Mouse (Mus musculus) embryonic facial prominence, embryonic 12.5 days (tissue): ENCODE data around the gene Cry2. TPM values are rescaled to one million over a fixed set of nuclear protein-coding genes. Genes with fewer than 3 reads are reported as not detected.

Source experiments
- ATAC-seq: fragments of 200-750 bp; cut with Nextera tagmentation; 2 replicates; pipeline ENCODE4 v1.8.0; 2017; ENCODE audit not compliant: insufficient number of reproducible peaks, insufficient read depth, low FRiP score, low TSS enrichment
- H3K27ac ChIP-seq: fragments of 300-500 bp; sonication (generic); 2 replicates; pipeline ENCODE4 v1.5.1; 2016; ENCODE audit warnings: mild to moderate bottlenecking
- H3K27me3 ChIP-seq: fragments of 300-500 bp; sonication (generic); 2 replicates; pipeline ENCODE4 v1.6.1; 2016; ENCODE audit warnings: mild to moderate bottlenecking, moderate library complexity
- H3K36me3 ChIP-seq: fragments of 300-500 bp; sonication (generic); 2 replicates; pipeline ENCODE4 v1.6.1; 2016; ENCODE audit warnings: mild to moderate bottlenecking
- H3K4me1 ChIP-seq: fragments of 300-500 bp; sonication (generic); 2 replicates; pipeline ENCODE4 v1.6.1; 2016
- H3K4me2 ChIP-seq: fragments of 300-500 bp; sonication (generic); replicated peaks from 2 replicates; pipeline ENCODE4 v1.6.1; 2016; ENCODE audit warnings: mild to moderate bottlenecking, moderate library complexity
- H3K4me3 ChIP-seq: fragments of 300-500 bp; sonication (generic); 2 replicates; pipeline ENCODE4 v1.5.1; 2016; ENCODE audit warnings: mild to moderate bottlenecking
- H3K9ac ChIP-seq: fragments of 300-500 bp; sonication (generic); 2 replicates; pipeline ENCODE4 v1.6.1; 2016; ENCODE audit warnings: mild to moderate bottlenecking, moderate library complexity
- H3K9me3 ChIP-seq: fragments of 300-500 bp; sonication (generic); 2 replicates; pipeline ENCODE4 v1.6.1; 2016; ENCODE audit warnings: mild to moderate bottlenecking, moderate library complexity
- WGBS: fragments of 180-500 bp; shearing (Covaris S2); methylation state at CpG from one replicate; pipeline ENCODE4 v1.1.7; 2016; 5-methylcytosine and 5-hydroxymethylcytosine counted together
- polyA plus RNA-seq: library from polyadenylated mRNA; unstranded; fragments of >200 nt; fragmentation: Nextera tagmentation; extraction: Ambion mirVana; gene quantifications from 2 replicates; pipeline ENCODE4 v1.2.1, GENCODE M21; 2016

Gene Cry2
- polyA plus RNA-seq, 1 experiment from 2014 or later: 28.8 TPM

- no peaks in the 10 kb centered on the region for H3K9me3 ChIP-seq
- no peak overlapping the region for H3K4me3 ChIP-seq
- H3K27me3 ChIP-seq: no peaks in the 10 kb centered on the region
- H3K4me1 ChIP-seq: peaks cover 22% of the 10 kb centered on the region
- no peak overlapping the region for H3K9ac ChIP-seq
- H3K4me2 ChIP-seq: no peak overlapping the region
- H3K36me3 ChIP-seq: peaks cover 70% of the 10 kb centered on the region
- WGBS: 80% methylated on average over 22 of the region's 22 CpGs
- no peak for ATAC-seq
- no peak overlapping the region for H3K27ac ChIP-seq
These were observed 48.5 kb downstream of the Cry2 start for GRCm38 (mm10) chr2:92385113-92386051.

GRCm38 (mm10) chr2:92384101-92384500, 49.7 kb downstream of the Cry2 start:
- H3K9me3 ChIP-seq: no peaks in the 10 kb centered on the region
- H3K4me1 ChIP-seq: peaks cover 13% of the 10 kb centered on the region
- no peaks in the 10 kb centered on the region for H3K27me3 ChIP-seq
- H3K27ac ChIP-seq: no peak overlapping the region
- 72% methylated on average over 4 of the region's 4 CpGs for WGBS
- no peak for ATAC-seq
- H3K36me3 ChIP-seq: peaks cover 82% of the 10 kb centered on the region
- no peak overlapping the region for H3K4me2 ChIP-seq
- no peak overlapping the region for H3K4me3 ChIP-seq
- H3K9ac ChIP-seq: no peak overlapping the region

GRCm38 (mm10) chr2:92382759-92383158, 51.1 kb downstream of the Cry2 start:
- no peak overlapping the region for H3K4me2 ChIP-seq
- H3K27me3 ChIP-seq: no peaks in the 10 kb centered on the region
- H3K36me3 ChIP-seq: peaks cover 96% of the 10 kb centered on the region
- WGBS: 81% methylated on average over 4 of the region's 4 CpGs
- H3K4me1 ChIP-seq: peaks cover 4% of the 10 kb centered on the region
- no peak overlapping the region for H3K9ac ChIP-seq
- ATAC-seq: no peak
- no peak overlapping the region for H3K27ac ChIP-seq
- H3K9me3 ChIP-seq: no peaks in the 10 kb centered on the region
- H3K4me3 ChIP-seq: no peak overlapping the region

DNA sequence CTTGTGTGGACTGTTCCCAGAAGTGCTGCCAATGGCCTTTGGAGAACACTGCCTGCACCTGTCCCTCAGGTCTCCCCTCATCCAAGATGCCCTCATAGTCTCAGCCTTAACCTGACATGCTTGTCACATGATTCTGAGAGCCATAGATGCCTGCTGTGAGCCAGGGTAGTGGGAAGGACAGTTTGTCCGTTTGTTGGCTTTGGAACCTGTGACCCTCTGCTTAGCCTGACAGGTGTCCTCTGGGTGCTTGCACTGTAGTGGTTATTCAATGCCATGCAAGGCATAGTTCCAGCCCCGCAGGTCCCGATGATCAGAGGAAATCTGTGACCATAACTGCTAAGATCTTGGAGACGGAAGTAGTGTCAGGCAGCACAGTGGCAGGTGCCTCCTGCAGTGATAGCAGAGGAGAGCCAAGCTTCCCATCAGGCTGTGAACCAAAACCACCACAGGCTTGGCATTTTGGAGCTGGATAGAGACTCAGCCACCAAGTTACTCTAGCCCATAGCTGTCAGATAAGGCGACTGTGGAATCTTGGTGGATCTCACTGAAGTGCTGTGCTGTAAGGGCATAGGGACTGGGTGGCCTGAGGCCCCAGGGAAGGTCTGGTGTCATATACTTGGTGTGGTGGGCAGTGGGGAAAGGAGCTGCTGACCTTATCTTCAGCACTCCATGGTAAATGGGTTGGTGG, 51.8 kb downstream of the Cry2 start, which contains the start of gene 1700029I15Rik:
Gene 1700029I15Rik, plus strand, starts transcription at position 638 of the 688 bp plus-strand sequence.
- WGBS: 83% methylated on average over 5 of the region's 5 CpGs
- Histone ChIP-seq H3K4me1 (no peaks in the 10 kb centered on the region), H3K9me3 (no peaks in the 10 kb centered on the region), H3K9ac (no peak within 1 kb of the TSS), H3K4me2 (no peak within 1 kb of the TSS), H3K36me3 (peaks cover 92% of the 10 kb centered on the region), H3K27ac (no peak within 1 kb of the TSS), H3K27me3 (no peaks in the 10 kb centered on the region), H3K4me3 (no peak within 1 kb of the TSS)
- no peak for ATAC-seq

GRCm38 (mm10) chr2:92381161-92381560, 52.7 kb downstream of the Cry2 start:
- 79% methylated on average over 5 of the region's 5 CpGs for WGBS
- Histone ChIP-seq H3K36me3 (peaks cover 83% of the 10 kb centered on the region), H3K9me3 (no peaks in the 10 kb centered on the region), H3K4me2 (no peak overlapping the region), H3K9ac (no peak overlapping the region), H3K27ac (no peak overlapping the region), H3K4me1 (peaks cover 4% of the 10 kb centered on the region), H3K27me3 (no peaks in the 10 kb centered on the region), H3K4me3 (no peak overlapping the region)
- no peak for ATAC-seq

GRCm38 (mm10) chr2:92380495-92381050, 53.3 kb downstream of the Cry2 start:
- peaks cover 77% of the 10 kb centered on the region for H3K36me3 ChIP-seq
- no peak overlapping the region for H3K9ac ChIP-seq
- H3K9me3 ChIP-seq: no peaks in the 10 kb centered on the region
- H3K27ac ChIP-seq: no peak overlapping the region
- no peak for ATAC-seq
- H3K4me2 ChIP-seq: no peak overlapping the region
- no peak overlapping the region for H3K4me3 ChIP-seq
- 70% methylated on average over 6 of the region's 6 CpGs for WGBS
- peaks cover 9% of the 10 kb centered on the region for H3K4me1 ChIP-seq
- H3K27me3 ChIP-seq: no peaks in the 10 kb centered on the region

- Histone ChIP-seq H3K4me2 (no peak overlapping the region), H3K27me3 (no peaks in the 10 kb centered on the region), H3K27ac (no peak overlapping the region), H3K4me3 (no peak overlapping the region), H3K36me3 (peaks cover 71% of the 10 kb centered on the region), H3K4me1 (peaks cover 9% of the 10 kb centered on the region), H3K9ac (no peak overlapping the region), H3K9me3 (no peaks in the 10 kb centered on the region)
- WGBS: 79% methylated on average over 17 of the region's 17 CpGs
- ATAC-seq: no peak
These were observed 53.9 kb downstream of the Cry2 start for GRCm38 (mm10) chr2:92379783-92380494.

DNA sequence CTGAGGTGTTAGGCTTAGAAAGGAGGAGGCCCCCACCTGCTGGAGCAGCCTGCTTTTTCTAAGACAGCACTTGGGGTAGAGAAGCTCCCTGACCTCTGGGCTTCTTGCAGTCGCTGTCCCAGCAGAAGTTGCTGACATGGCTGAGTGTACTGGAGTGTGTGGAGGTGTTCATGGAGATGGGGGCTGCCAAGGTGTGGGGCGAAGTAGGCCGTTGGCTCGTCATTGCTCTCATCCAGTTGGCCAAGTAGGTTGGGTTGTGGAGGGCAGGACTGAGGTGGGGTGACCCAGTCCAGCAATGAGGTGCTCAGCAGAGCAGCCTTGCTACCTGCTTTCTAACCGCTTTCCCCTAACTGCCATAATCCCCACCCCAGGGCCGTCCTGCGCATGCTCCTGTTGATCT, 56.5 kb downstream of the Cry2 start:
- Histone ChIP-seq H3K27me3 (peaks cover under 1% of the 10 kb centered on the region), H3K4me3 (no peak overlapping the region), H3K27ac (no peak overlapping the region), H3K36me3 (peaks cover 46% of the 10 kb centered on the region), H3K9ac (no peak overlapping the region), H3K9me3 (no peaks in the 10 kb centered on the region), H3K4me1 (peaks cover 15% of the 10 kb centered on the region), H3K4me2 (no peak overlapping the region)
- no peak for ATAC-seq
- 90% methylated on average over 7 of the region's 7 CpGs for whole genome bisulfite sequencing

DNA sequence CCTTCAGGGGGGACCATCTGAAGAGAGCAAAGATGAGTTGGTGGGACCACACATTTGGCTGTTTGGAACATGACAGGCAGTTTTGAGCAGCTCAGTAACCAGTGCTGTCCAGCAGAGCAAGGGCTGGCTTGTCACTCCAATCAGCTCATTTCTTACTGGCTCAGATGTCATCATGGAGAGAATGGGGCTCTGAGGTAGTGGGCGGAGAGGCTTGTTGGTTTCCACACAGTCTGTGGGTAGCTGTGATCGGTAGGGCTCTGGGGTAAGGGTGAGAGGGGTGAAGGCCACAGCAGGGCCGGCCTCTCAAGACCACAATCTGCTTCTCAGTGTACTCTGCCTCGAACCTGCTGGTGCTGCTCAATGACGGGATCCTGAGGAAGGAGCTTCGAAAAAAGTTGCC, 57.5 kb downstream of the Cry2 start:
- Histone ChIP-seq H3K36me3 (peaks cover 36% of the 10 kb centered on the region), H3K27me3 (peaks cover 11% of the 10 kb centered on the region), H3K4me3 (peak overlapping the region; percentile 71), H3K27ac (no peak overlapping the region), H3K9ac (peak overlapping the region; percentile 73; the same call in 1 of the 2 replicates), H3K9me3 (no peaks in the 10 kb centered on the region), H3K4me1 (peaks cover 25% of the 10 kb centered on the region), H3K4me2 (peak overlapping the region; percentile 90)
- ATAC-seq: no peak
- 90% methylated on average over 6 of the region's 6 CpGs for WGBS

GRCm38 (mm10) chr2:92375788-92376187, 58.1 kb downstream of the Cry2 start:
- Histone ChIP-seq H3K36me3 (peaks cover 31% of the 10 kb centered on the region), H3K9me3 (no peaks in the 10 kb centered on the region), H3K4me3 (peak overlapping the region; percentile 71), H3K27me3 (peaks cover 14% of the 10 kb centered on the region), H3K9ac (peak overlapping the region; percentile 73), H3K4me1 (peaks cover 29% of the 10 kb centered on the region), H3K27ac (no peak overlapping the region), H3K4me2 (peak overlapping the region; percentile 90)
- no peak for ATAC-seq
- WGBS: 10% methylated on average over 10 of the region's 10 CpGs

- Histone ChIP-seq H3K27me3 (peaks cover 21% of the 10 kb centered on the region), H3K4me3 (peak overlapping the region; percentile 71), H3K9me3 (no peaks in the 10 kb centered on the region), H3K9ac (peak overlapping the region; percentile 73), H3K36me3 (peaks cover 26% of the 10 kb centered on the region), H3K4me1 (peaks cover 35% of the 10 kb centered on the region), H3K27ac (peak overlapping the region; percentile 88), H3K4me2 (peak overlapping the region; percentile 90)
- WGBS: under 1% methylated on average over 29 of the region's 29 CpGs
- ATAC-seq: peak; percentile 93
These were observed 58.7 kb downstream of the Cry2 start for GRCm38 (mm10) chr2:92375099-92375623.
